Mouse (Mus musculus): ENCODE measurements at regions not wholly inside any gene's neighbourhood (a gene's known extent, or its start where the extent isn't known, plus 50 kb on each side); places are given as distances from the start of the nearest gene placed in this dataset.

DNA sequence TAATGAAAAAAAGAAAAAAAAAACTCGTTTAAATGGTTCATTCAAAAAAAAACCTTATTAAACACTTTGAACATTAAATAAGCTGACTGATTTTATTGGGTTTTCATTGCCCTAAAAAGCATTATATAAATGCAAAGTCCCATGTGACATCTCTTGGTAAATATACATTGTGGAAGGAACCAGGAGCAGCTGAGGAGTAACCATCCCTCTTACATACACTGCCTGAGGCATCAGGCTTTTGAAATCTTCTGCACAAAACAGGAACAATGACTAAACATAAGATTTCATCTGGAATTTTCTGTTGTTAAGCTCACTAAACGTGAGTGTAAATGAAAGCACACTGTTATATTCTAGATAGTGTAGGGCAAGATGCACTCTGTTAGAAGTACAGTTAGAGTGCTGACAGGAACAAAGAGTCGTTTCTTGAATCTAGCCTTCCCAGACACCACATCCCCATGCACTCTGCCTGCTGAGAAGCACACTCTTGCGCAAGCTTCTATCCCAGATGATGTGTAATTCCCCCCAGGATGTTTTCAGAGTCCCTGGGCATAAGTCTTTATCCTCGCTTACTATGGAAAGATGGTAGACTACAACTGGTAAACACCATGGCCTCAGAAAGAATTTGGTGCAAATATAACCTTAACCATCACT, 125.0 kb upstream of the BC052040 start:
- WGBS: 23% methylated on average over 5 of the region's 5 CpGs
- H3K27ac ChIP-seq (ENCODE audit: low read length): no peak overlapping the region
- no peaks in the 10 kb centered on the region for H3K27me3 ChIP-seq (replicated peaks; ENCODE audit: control insufficient read depth, insufficient read depth, low read length)
- no peak overlapping the region for H3K4me3 ChIP-seq (replicated peaks; ENCODE audit: low read length)
- H3K9me3 ChIP-seq (ENCODE audit: control insufficient read depth, low read length): no peaks in the 10 kb centered on the region
- H3K4me1 ChIP-seq (replicated peaks; ENCODE audit: control insufficient read depth, insufficient read depth, low read length): peaks cover 12% of the 10 kb centered on the region
- ATAC-seq: no peak
- H3K9ac ChIP-seq (replicated peaks; ENCODE audit: low read depth, low read length): no peak overlapping the region
- H3K36me3 ChIP-seq (ENCODE audit: control insufficient read depth, insufficient read depth): no peaks in the 10 kb centered on the region
- H3K4me2 ChIP-seq (ENCODE audit: low read length): no peak overlapping the region

DNA sequence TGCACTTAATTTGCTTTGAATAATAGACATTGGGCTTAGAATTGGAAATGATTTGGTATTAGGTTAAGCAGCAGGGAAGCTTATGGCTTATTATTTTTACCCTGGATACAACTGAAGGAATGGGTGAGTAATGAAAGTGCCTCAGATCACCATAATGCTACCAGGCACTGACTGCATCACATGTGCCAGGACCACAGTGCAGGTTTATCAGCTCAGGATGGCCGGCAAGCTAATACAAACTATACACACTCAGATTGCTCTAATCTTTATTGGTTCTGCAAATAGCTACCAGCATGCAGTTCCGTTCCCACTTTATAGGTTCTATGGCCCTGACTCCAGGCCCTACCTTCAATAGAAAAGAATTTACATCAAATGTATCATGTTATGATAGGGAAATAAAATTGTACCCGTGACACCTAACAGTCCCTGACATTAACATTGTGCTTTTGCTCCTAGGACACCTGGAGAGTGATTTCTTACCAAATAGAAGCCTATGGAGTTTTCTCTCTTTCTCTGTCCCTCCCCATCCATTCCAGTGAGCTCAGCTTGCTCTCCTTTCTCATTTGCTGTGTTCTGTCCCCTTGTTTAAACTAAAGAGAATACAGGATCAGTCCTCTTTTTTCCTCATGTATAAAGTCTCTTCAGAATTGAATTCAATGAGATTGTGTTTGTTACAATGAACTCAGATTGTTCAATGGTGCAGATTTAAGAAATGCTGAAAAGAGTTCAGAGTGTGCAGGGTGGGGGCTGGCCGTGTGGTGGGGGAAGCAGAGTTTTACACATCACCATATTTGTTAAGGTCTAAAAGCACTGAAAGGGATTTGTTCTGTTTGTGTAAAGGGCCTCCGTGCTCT, 121.3 kb upstream of the BC052040 start:
- 8% methylated on average over 5 of the region's 5 CpGs for WGBS
- Histone ChIP-seq H3K27me3 (replicated peaks; ENCODE audit: control insufficient read depth, insufficient read depth, low read length) (no peaks in the 10 kb centered on the region), H3K27ac (ENCODE audit: low read length) (peak overlapping the region; percentile 53), H3K4me1 (replicated peaks; ENCODE audit: control insufficient read depth, insufficient read depth, low read length) (peaks cover 9% of the 10 kb centered on the region), H3K9ac (replicated peaks; ENCODE audit: low read depth, low read length) (no peak overlapping the region), H3K36me3 (ENCODE audit: control insufficient read depth, insufficient read depth) (no peaks in the 10 kb centered on the region), H3K4me2 (ENCODE audit: low read length) (no peak overlapping the region), H3K9me3 (ENCODE audit: control insufficient read depth, low read length) (no peaks in the 10 kb centered on the region), H3K4me3 (replicated peaks; ENCODE audit: low read length) (no peak overlapping the region)
- ATAC-seq: peak; percentile 92

DNA sequence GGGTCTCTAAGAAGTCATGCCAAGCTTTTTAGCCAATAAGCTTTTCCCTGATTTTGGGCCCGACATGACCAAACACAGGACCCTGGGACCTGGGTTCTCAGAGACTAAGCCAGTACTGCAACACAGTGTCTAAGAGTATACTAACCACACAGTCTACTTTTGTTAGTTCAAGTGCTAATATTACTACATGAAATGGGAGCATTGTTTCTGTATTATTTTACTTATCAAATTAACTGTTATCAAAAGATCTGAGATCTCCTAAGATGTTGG, 120.7 kb upstream of the BC052040 start:
- no peak overlapping the region for H3K4me2 ChIP-seq (ENCODE audit: low read length)
- 4% methylated on average over 1 of the region's 1 CpGs for WGBS
- H3K4me3 ChIP-seq (replicated peaks; ENCODE audit: low read length): no peak overlapping the region
- H3K36me3 ChIP-seq (ENCODE audit: control insufficient read depth, insufficient read depth): no peaks in the 10 kb centered on the region
- H3K9ac ChIP-seq (replicated peaks; ENCODE audit: low read depth, low read length): no peak overlapping the region
- no peak overlapping the region for H3K27ac ChIP-seq (ENCODE audit: low read length)
- peak; percentile 89; the same call in 1 of the 2 replicates for ATAC-seq
- no peaks in the 10 kb centered on the region for H3K27me3 ChIP-seq (replicated peaks; ENCODE audit: control insufficient read depth, insufficient read depth, low read length)
- no peaks in the 10 kb centered on the region for H3K9me3 ChIP-seq (ENCODE audit: control insufficient read depth, low read length)
- peaks cover 5% of the 10 kb centered on the region; the same call in 1 of the 2 replicates for H3K4me1 ChIP-seq (replicated peaks; ENCODE audit: control insufficient read depth, insufficient read depth, low read length)

DNA sequence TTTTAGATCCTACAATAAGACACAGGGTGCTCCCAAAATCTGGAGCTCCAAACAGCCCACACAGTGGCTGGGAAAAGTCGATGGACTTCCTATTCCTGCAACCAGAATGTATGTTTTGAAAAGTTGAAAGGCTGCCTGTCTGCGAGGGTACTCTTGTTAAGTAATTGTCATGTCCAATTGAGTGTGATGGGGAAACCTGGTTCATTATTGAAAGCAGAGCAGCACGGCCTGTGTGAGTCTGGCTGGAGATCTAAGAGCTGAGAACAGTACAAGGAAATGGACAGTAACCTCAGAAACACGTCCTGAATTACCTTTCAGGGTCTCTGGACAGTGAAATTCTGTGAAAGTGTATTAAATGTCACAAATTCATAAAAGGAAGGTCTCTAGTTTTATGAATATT, 115.3 kb upstream of the BC052040 start:
- no peak for ATAC-seq
- Histone ChIP-seq H3K27ac (ENCODE audit: low read length) (no peak overlapping the region), H3K4me3 (replicated peaks; ENCODE audit: low read length) (no peak overlapping the region), H3K36me3 (ENCODE audit: control insufficient read depth, insufficient read depth) (no peaks in the 10 kb centered on the region), H3K9ac (replicated peaks; ENCODE audit: low read depth, low read length) (no peak overlapping the region), H3K4me1 (replicated peaks; ENCODE audit: control insufficient read depth, insufficient read depth, low read length) (peaks cover 10% of the 10 kb centered on the region), H3K27me3 (replicated peaks; ENCODE audit: control insufficient read depth, insufficient read depth, low read length) (no peaks in the 10 kb centered on the region), H3K9me3 (ENCODE audit: control insufficient read depth, low read length) (no peaks in the 10 kb centered on the region), H3K4me2 (ENCODE audit: low read length) (no peak overlapping the region)
- 34% methylated on average over 4 of the region's 4 CpGs for WGBS

DNA sequence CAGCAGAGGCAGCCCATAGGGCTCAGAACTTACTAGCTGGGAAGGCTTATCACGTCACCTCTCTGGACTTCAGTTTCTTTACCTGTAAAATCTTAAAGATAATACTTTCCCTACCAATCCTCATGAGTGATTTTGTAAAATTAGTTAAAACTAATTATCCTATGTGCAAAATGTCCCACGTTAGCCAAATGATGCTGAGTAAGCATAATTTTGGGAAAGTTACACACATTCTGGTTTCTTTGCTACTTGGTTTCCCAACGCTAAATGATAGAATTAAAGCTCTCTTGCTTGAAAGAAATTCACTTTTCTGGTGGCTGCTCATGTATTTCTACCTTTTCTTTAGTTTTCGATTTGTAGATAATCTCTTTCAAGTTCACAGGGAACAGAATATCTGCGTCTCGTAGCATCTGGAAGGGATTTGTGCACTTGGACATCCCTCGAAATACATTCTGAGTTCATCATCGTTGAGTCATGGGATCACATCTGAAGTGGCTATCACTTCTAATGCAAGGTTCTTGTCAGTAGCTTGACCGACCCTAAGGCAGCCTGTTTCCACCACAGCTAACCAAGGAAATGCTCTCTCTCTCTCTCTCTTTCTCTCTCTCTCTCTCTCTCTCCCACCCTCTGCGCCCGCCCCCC, 114.3 kb upstream of the BC052040 start:
- Histone ChIP-seq H3K27ac (ENCODE audit: low read length) (no peak overlapping the region), H3K4me3 (replicated peaks; ENCODE audit: low read length) (no peak overlapping the region), H3K36me3 (ENCODE audit: control insufficient read depth, insufficient read depth) (no peaks in the 10 kb centered on the region), H3K4me2 (ENCODE audit: low read length) (no peak overlapping the region), H3K4me1 (replicated peaks; ENCODE audit: control insufficient read depth, insufficient read depth, low read length) (peaks cover 10% of the 10 kb centered on the region), H3K9ac (replicated peaks; ENCODE audit: low read depth, low read length) (no peak overlapping the region), H3K27me3 (replicated peaks; ENCODE audit: control insufficient read depth, insufficient read depth, low read length) (no peaks in the 10 kb centered on the region), H3K9me3 (ENCODE audit: control insufficient read depth, low read length) (no peaks in the 10 kb centered on the region)
- WGBS: 77% methylated on average over 11 of the region's 11 CpGs
- no peak for ATAC-seq

DNA sequence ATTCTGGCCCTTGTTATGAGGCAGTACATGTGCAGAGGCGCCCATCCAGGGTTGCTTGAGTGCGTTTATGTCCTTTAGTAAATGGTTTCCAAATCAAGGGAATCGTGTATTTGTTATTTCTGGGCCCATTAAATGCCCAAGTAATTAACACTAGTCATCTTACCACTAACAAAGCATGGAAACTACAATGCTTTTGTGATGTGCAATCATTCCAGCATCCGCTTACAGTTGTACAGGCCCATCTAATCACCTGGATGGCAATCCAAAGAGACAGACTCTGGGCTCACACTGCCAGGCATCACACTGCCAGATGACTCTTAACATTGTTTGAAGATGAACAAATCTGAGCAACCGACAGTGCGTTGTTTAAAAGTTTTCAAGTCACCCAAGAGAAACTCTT, 113.6 kb upstream of the BC052040 start:
- no peaks in the 10 kb centered on the region for H3K9me3 ChIP-seq (ENCODE audit: control insufficient read depth, low read length)
- peaks cover 10% of the 10 kb centered on the region for H3K4me1 ChIP-seq (replicated peaks; ENCODE audit: control insufficient read depth, insufficient read depth, low read length)
- WGBS: 47% methylated on average over 6 of the region's 6 CpGs
- H3K4me3 ChIP-seq (replicated peaks; ENCODE audit: low read length): no peak overlapping the region
- no peak overlapping the region; the same call in 1 of the 2 replicates for H3K4me2 ChIP-seq (ENCODE audit: low read length)
- no peak overlapping the region for H3K27ac ChIP-seq (ENCODE audit: low read length)
- no peaks in the 10 kb centered on the region for H3K27me3 ChIP-seq (replicated peaks; ENCODE audit: control insufficient read depth, insufficient read depth, low read length)
- no peak for ATAC-seq
- no peak overlapping the region for H3K9ac ChIP-seq (replicated peaks; ENCODE audit: low read depth, low read length)
- no peaks in the 10 kb centered on the region for H3K36me3 ChIP-seq (ENCODE audit: control insufficient read depth, insufficient read depth)

DNA sequence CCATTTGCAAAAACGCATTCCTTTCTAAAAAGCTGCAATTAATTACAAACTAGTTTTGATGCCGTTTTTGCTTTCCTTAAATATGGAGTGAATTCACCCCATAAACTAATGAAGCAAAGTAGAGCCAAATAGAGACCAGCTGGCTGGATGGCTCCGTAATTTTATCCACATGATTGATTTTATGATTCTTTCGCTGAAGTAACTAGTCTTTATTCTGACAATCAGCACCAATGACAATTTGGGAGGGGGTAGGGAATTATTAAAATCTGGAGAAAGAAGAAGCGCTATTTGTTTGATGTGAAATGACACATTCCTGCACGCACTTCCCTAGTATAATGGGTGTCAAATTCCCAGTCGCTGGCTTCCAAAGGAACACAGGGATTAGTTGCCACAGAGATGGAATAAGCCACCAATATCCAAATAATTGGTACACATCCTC, 113.0 kb upstream of the BC052040 start:
- Histone ChIP-seq H3K4me3 (replicated peaks; ENCODE audit: low read length) (no peak overlapping the region), H3K4me1 (replicated peaks; ENCODE audit: control insufficient read depth, insufficient read depth, low read length) (peaks cover 10% of the 10 kb centered on the region), H3K4me2 (ENCODE audit: low read length) (peak overlapping the region; percentile 10), H3K9me3 (ENCODE audit: control insufficient read depth, low read length) (no peaks in the 10 kb centered on the region), H3K27me3 (replicated peaks; ENCODE audit: control insufficient read depth, insufficient read depth, low read length) (no peaks in the 10 kb centered on the region), H3K9ac (replicated peaks; ENCODE audit: low read depth, low read length) (no peak overlapping the region), H3K27ac (ENCODE audit: low read length) (no peak overlapping the region), H3K36me3 (ENCODE audit: control insufficient read depth, insufficient read depth) (no peaks in the 10 kb centered on the region)
- 19% methylated on average over 7 of the region's 7 CpGs for WGBS
- no peak for ATAC-seq

DNA sequence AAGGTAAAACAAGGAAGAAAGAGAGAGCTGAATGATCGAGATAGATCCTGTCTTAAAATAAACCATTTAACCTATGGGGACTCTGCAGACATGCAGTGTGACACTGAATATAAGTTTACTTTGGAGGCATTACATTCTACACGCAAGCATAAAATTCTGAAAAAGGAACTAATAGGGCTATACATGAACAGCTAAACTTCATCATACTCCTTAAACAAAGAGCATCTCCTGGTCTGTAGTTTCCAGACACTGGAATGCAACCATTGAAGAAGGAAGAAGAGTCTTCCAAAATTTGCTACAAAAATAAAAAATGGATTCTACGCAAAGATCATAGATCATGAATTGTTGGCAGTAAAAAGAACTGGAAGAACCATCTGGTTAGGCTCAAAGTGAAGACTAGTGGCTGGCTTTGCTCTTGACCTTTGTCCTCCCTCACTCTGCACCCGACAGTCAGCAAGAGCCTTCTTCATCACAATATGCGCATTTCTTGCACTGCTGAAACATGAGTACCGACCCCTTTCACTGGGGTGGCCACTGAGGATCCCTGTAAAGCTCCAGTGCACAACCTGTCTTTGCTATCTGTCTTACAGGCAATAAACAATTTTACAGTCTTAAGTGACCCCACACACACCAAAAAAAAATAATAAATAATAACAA, 112.2 kb upstream of the BC052040 start:
- Histone ChIP-seq H3K4me2 (ENCODE audit: low read length) (no peak overlapping the region), H3K4me1 (replicated peaks; ENCODE audit: control insufficient read depth, insufficient read depth, low read length) (peaks cover 10% of the 10 kb centered on the region), H3K27ac (ENCODE audit: low read length) (no peak overlapping the region), H3K9me3 (ENCODE audit: control insufficient read depth, low read length) (no peaks in the 10 kb centered on the region), H3K9ac (replicated peaks; ENCODE audit: low read depth, low read length) (no peak overlapping the region), H3K27me3 (replicated peaks; ENCODE audit: control insufficient read depth, insufficient read depth, low read length) (no peaks in the 10 kb centered on the region), H3K36me3 (ENCODE audit: control insufficient read depth, insufficient read depth) (no peaks in the 10 kb centered on the region), H3K4me3 (replicated peaks; ENCODE audit: low read length) (no peak overlapping the region)
- WGBS: 73% methylated on average over 6 of the region's 6 CpGs
- ATAC-seq: no peak

DNA sequence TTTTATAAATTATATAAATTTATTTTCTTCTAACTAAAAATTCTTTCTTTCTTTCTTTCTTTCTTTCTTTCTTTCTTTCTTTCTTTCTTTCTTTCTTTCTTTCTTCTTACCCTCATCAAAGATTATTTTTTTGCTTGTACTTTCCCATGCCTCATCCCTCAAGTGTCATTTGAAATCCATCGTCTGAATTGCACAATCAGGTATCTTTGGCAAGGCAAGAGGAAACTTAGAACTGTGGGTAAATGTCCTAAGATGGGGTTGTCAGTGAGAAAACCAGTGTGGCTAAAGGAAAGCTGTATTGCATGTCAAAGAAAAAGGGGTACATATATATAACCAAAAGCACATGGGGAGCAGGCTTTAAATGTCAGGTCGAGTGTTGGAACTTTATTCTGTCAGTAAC, 109.1 kb upstream of the BC052040 start:
- H3K4me3 ChIP-seq (replicated peaks; ENCODE audit: low read length): no peak overlapping the region
- H3K36me3 ChIP-seq (ENCODE audit: control insufficient read depth, insufficient read depth): no peaks in the 10 kb centered on the region
- peaks cover 10% of the 10 kb centered on the region for H3K4me1 ChIP-seq (replicated peaks; ENCODE audit: control insufficient read depth, insufficient read depth, low read length)
- no peak overlapping the region for H3K9ac ChIP-seq (replicated peaks; ENCODE audit: low read depth, low read length)
- WGBS: 86% methylated on average over 2 of the region's 2 CpGs
- no peak for ATAC-seq
- H3K9me3 ChIP-seq (ENCODE audit: control insufficient read depth, low read length): no peaks in the 10 kb centered on the region
- H3K4me2 ChIP-seq (ENCODE audit: low read length): no peak overlapping the region
- no peak overlapping the region for H3K27ac ChIP-seq (ENCODE audit: low read length)
- H3K27me3 ChIP-seq (replicated peaks; ENCODE audit: control insufficient read depth, insufficient read depth, low read length): no peaks in the 10 kb centered on the region
